Mouse (Mus musculus) thymus, adult 2 months (tissue): ENCODE results near the gene Ddx39.

ENCODE experiments used
- CTCF ChIP-seq: fragments of 200-500 bp; IDR thresholded peaks from 2 replicates; pipeline ENCODE4 v1.5.1; 2012; ENCODE audit warnings: mild to moderate bottlenecking, control low read depth, low read length, moderate library complexity, borderline replicate concordance; ENCODE audit not compliant: control insufficient read depth, poor library complexity, insufficient read depth; ENCODE audit errors: extremely low read depth
- POLR2A ChIP-seq: fragments of 200-500 bp; IDR thresholded peaks from 2 replicates; pipeline ENCODE4 v1.6.1; 2012; ENCODE audit warnings: mild to moderate bottlenecking, low read length, control low read depth, moderate library complexity; ENCODE audit not compliant: control insufficient read depth, poor library complexity, insufficient read depth; ENCODE audit errors: extremely low read depth

DNA sequence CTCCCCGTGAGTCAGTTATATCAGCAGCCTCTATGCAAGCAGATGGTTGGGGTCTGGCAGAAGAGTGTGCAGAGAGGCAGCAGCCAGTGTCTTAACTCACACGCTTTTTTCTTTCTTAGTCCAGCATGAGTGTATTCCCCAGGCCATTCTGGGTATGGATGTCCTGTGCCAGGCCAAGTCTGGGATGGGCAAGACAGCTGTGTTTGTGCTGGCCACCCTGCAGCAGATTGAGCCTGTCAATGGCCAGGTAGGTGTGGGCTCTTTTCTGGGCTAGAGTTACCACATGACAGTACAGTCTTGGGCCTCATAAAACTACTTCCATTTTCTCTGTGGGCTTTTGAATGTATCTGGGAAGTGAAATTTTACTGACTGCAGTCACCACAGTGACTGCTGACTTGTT lies 4.7 kb downstream of the Ddx39 start:
- TF ChIP-seq CTCF = no peak
- no peak for TF ChIP-seq POLR2A
